ENCODE assay signal across 8 mouse cellular contexts in genomic region chr1:136570298-136570653, GRCm38 (mm10). TPM values are rescaled to one million over a fixed set of nuclear protein-coding genes. Genes with fewer than 3 reads are reported as not detected.
A peak's percentile ranks its signal among the peaks of the same experiment; 100 is the strongest.
DNase-seq lines count a peak whose midpoint lies in the region; ATAC-seq lines count a peak whose summit lies in the region.

No protein-coding gene starts in this region.

- peak overlapping the region; percentile 44 for H3K9ac ChIP-seq in heart, embryonic 14.5 days (ENCODE audit: low read length)
- no peak overlapping the region for H3K9ac ChIP-seq in embryonic facial prominence, embryonic 15.5 days
- H3K9ac ChIP-seq in limb, embryonic 13.5 days = no peak overlapping the region
- H3K9ac ChIP-seq in neural tube, embryonic 12.5 days = no peak overlapping the region

- no peak for DNase-seq in heart, adult 11 months
- no peak for DNase-seq in frontal cortex, postnatal 25 days (ENCODE audit: low spot score in 2 of 2)
- DNase-seq in MN1 (ENCODE audit: low spot score) = no peak

- no peak overlapping the region for H3K27ac ChIP-seq in heart, embryonic 14.5 days (replicated peaks in 1 of 2; ENCODE audit: control insufficient read depth in 1 of 2, insufficient read depth in 1 of 2, low read depth in 2 of 2, low read length in 2 of 2)
- no peak overlapping the region for H3K27ac ChIP-seq in embryonic facial prominence, embryonic 15.5 days (replicated peaks)
- H3K27ac ChIP-seq in limb, embryonic 13.5 days = no peak overlapping the region
- no peak overlapping the region for H3K27ac ChIP-seq in neural tube, embryonic 12.5 days

- H3K4me1 ChIP-seq in heart, embryonic 14.5 days (ENCODE audit: control insufficient read depth in 2 of 2, insufficient read depth in 2 of 2, low read length in 2 of 2) = peaks cover 5 to 7% of the 10 kb centered on the region in 2 experiments; a peak in 3 of 4 replicates
- H3K4me1 ChIP-seq in embryonic facial prominence, embryonic 15.5 days = no peaks in the 10 kb centered on the region
- H3K4me1 ChIP-seq in limb, embryonic 13.5 days = peaks cover 11% of the 10 kb centered on the region
- peaks cover 11% of the 10 kb centered on the region; the same call in 1 of the 2 replicates for H3K4me1 ChIP-seq in neural tube, embryonic 12.5 days

- peak overlapping the region; percentile 17 to 32; a peak in 3 of 4 replicates for H3K4me3 ChIP-seq in heart, embryonic 14.5 days (ENCODE audit: control insufficient read depth in 1 of 2, insufficient read depth in 1 of 2, low read depth in 1 of 2, low read length in 2 of 2)
- peak overlapping the region; percentile 18 for H3K4me3 ChIP-seq in embryonic facial prominence, embryonic 15.5 days (replicated peaks)
- peak overlapping the region; percentile 17 for H3K4me3 ChIP-seq in limb, embryonic 13.5 days
- peak overlapping the region; percentile 3; the same call in 1 of the 2 replicates for H3K4me3 ChIP-seq in neural tube, embryonic 12.5 days

- WGBS in heart, embryonic 14.5 days = 7% methylated on average over 13 of the region's 13 CpGs
- 14% methylated on average over 13 of the region's 13 CpGs for WGBS in embryonic facial prominence, embryonic 15.5 days
- 18% methylated on average over 13 of the region's 13 CpGs for WGBS in limb, embryonic 13.5 days
- 11% methylated on average over 13 of the region's 13 CpGs for WGBS in neural tube, embryonic 12.5 days

- peak overlapping the region; percentile 62 for H3K4me2 ChIP-seq in heart, embryonic 14.5 days (ENCODE audit: low read length)
- H3K4me2 ChIP-seq in embryonic facial prominence, embryonic 15.5 days (replicated peaks) = peak overlapping the region; percentile 33
- H3K4me2 ChIP-seq in limb, embryonic 13.5 days (replicated peaks) = peak overlapping the region; percentile 54
- peak overlapping the region; percentile 49 for H3K4me2 ChIP-seq in neural tube, embryonic 12.5 days (replicated peaks)

- no peak for ATAC-seq in heart, embryonic 14.5 days (ENCODE audit: insufficient number of reproducible peaks, insufficient read depth, low FRiP score, low read depth)
- ATAC-seq in embryonic facial prominence, embryonic 15.5 days (ENCODE audit: insufficient number of reproducible peaks, low FRiP score, low TSS enrichment, low read depth) = no peak
- no peak for ATAC-seq in limb, embryonic 13.5 days (ENCODE audit: low FRiP score, low read depth)
- ATAC-seq in neural tube, embryonic 12.5 days (ENCODE audit: low FRiP score, low read depth) = no peak
- ATAC-seq in inflammation-experienced regulatory T-cells, adult 6 months = no peak

- H3K36me3 ChIP-seq in heart, embryonic 14.5 days (ENCODE audit: control insufficient read depth, insufficient read depth, low read length) = no peaks in the 10 kb centered on the region
- no peaks in the 10 kb centered on the region for H3K36me3 ChIP-seq in embryonic facial prominence, embryonic 15.5 days
- no peaks in the 10 kb centered on the region for H3K36me3 ChIP-seq in limb, embryonic 13.5 days
- no peaks in the 10 kb centered on the region for H3K36me3 ChIP-seq in neural tube, embryonic 12.5 days

- H3K9me3 ChIP-seq in heart, embryonic 14.5 days (ENCODE audit: control insufficient read depth, low read length) = no peaks in the 10 kb centered on the region
- H3K9me3 ChIP-seq in embryonic facial prominence, embryonic 15.5 days (replicated peaks) = no peaks in the 10 kb centered on the region
- no peaks in the 10 kb centered on the region for H3K9me3 ChIP-seq in limb, embryonic 13.5 days
- H3K9me3 ChIP-seq in neural tube, embryonic 12.5 days = no peaks in the 10 kb centered on the region

- no peaks in the 10 kb centered on the region for H3K27me3 ChIP-seq in heart, embryonic 14.5 days (ENCODE audit: control insufficient read depth, insufficient read depth, low read length)
- H3K27me3 ChIP-seq in embryonic facial prominence, embryonic 15.5 days = peaks cover 7% of the 10 kb centered on the region; the same call in 1 of the 2 replicates
- H3K27me3 ChIP-seq in limb, embryonic 13.5 days = peaks cover 7% of the 10 kb centered on the region; the same call in 1 of the 2 replicates
- no peaks in the 10 kb centered on the region for H3K27me3 ChIP-seq in neural tube, embryonic 12.5 days (replicated peaks)

RNA-seq across cellular contexts. Expression of gene Zfp281, which starts 54.4 kb away (rescaled TPM):
- polyA plus RNA-seq in heart, embryonic 14.5 days (2014; fragmentation: Nextera tagmentation; extraction: Ambion mirVana) = 13.2 and 14.1 TPM in 2 replicates
- 18.4 and 19.2 TPM in 2 replicates for polyA plus RNA-seq in embryonic facial prominence, embryonic 15.5 days (2015; fragmentation: Nextera tagmentation; extraction: Ambion mirVana)
- 26.2 and 27.3 TPM in 2 replicates for polyA plus RNA-seq in limb, embryonic 13.5 days (2015; fragmentation: Nextera tagmentation; extraction: Ambion mirVana)
- 33.8 and 35.2 TPM in 2 replicates for polyA plus RNA-seq in neural tube, embryonic 12.5 days (2016; fragmentation: Nextera tagmentation; extraction: Ambion mirVana)
- polyA plus RNA-seq in inflammation-experienced regulatory T-cells, adult 6 months (2017; shearing (Covaris generic)) = 10 to 100 TPM; 12.1 to 24.1 (median 23.5) TPM
